Mouse (Mus musculus): ENCODE measurements at regions not wholly inside any gene's neighbourhood (a gene's known extent, or its start where the extent isn't known, plus 50 kb on each side); places are given as distances from the start of the nearest gene placed in this dataset.

DNA sequence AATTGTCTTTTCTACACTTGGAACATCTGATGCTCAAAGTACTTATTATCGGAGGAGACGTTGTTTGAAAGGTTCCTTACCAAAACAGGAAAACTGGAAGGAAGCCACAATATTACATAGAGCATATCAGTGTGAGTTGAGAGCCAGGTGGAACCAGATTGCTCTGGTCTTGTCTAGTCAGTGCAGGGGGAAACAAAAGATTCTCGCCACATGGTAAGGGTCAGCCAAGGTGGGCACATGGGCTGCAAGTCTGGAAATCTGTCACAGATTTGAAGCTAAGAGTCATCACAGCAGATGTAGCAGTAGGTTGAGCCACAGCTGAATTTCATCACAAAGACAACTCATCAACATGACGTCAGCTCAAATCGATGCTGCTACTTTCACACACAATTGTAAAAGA is 681.8 kb downstream of the Stpg2 start:
- intact Hi-C loops (cut with DNase I) = no loop called here

DNA sequence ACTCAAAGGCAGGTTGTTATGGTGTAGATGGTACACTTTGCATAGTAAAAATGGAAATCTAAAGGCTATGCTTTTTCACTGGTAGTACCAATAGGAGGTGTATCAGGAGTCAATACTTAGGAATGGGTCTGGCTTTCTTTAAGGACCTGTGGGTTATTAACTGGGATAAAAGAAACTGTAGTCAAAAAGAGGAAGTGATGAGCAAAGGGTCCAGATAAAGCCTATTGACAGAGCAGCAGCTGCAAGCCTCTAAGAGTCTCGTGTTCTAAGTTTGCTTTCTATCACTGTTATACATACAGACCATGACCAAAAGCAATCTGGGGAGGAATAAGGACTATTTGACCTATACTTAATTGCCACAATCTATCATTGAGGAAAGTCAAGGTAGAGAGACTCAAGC is 683.0 kb downstream of the Stpg2 start:
- intact Hi-C loops (cut with DNase I) = no loop called here

DNA sequence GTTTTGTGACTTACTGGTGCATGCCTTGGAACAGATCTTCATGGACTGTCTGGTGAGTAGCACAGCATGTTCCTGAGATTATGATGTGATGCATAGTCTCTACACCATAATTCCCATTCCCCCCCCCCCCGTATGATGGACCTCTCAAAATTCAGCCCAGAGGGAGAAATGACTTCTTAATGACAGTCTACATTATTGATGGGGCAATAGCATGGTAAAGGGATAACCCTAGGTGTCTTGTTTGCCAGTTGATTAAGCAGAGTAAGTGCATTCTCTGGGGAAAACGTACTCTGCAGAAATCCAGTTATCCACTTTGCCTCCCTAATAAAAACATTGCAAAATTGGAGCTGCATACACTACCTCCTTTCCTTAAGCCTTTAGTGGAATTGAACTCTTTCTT is 684.7 kb downstream of the Stpg2 start:
- intact Hi-C loops (cut with DNase I) = no loop called here

- intact Hi-C loops (cut with DNase I) = no loop called here
Measured at GRCm38 (mm10) chr3:139897894-139898293, 692.4 kb downstream of the Stpg2 start.

DNA sequence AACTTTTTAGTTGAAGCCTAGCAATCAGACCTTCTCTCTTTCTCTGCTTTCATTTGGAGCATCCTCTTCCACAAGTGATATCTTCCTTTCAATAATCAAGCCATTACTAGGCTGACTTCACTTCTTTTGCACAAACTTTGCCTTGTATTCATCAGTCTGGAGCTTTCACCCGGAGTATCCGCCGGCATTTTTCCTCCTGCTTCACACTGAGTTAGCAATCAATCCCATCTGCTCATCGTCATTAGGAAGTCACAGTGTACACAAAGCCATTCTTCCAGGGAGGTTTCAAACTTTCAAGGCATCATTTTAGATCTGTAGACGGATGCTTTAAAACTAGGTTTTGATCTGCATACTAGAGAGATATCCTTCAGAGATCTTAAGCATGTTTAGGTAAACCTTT is 693.7 kb downstream of the Stpg2 start:
- intact Hi-C loops (cut with DNase I) = no loop called here

DNA sequence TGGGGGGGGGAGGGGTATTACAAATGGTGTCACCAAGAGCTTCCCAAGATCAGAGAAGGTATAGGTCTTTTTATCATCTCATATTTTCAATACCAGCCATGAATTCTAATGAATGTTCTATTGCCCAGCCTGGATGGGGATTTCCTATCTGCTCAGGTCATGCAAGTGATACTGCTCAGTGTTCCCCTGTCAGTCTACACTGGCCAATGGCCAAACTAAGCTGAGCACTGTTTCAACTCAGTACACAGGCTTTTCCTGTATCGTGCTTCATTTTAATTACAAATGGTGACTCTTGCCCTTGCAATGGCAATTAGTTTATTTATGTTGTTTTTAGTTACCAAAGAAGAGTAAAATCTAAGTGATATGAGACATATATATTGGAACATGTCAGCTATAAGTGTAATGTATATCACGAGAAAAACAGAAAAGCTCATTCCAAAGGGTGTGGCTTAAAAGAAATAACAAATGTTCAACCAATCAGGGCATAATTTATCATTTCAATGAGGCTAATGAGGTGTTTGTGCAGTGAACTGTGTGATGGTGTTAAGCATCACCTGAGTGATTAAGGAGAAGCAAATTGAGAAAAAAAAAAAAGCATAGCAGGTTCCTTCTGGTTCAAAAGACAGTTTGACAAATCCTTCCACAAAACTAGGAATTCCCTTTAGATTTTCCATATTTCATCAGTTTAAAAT is 708.3 kb downstream of the Stpg2 start:
- intact Hi-C loops (cut with DNase I) = no loop called here

DNA sequence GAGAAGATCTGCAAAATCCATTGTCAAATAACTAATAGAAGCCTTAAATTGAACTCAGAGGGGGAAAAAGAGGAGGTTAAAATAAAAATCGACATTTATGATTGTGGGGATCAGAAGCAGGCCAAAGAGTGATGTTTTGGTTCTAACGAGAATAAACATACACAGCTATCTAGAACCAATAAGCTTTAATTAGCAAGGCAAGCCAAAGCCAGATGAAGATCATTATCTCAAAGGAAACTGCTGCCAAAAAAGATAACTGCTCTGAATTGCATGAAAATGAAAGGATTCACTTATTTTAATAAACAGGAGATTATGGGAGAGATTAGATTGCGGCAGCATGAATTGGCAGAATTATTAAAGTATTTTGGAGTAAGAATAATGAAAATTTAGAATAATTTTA is 716.8 kb downstream of the Stpg2 start:
- intact Hi-C loops (cut with DNase I) = no loop called here

DNA sequence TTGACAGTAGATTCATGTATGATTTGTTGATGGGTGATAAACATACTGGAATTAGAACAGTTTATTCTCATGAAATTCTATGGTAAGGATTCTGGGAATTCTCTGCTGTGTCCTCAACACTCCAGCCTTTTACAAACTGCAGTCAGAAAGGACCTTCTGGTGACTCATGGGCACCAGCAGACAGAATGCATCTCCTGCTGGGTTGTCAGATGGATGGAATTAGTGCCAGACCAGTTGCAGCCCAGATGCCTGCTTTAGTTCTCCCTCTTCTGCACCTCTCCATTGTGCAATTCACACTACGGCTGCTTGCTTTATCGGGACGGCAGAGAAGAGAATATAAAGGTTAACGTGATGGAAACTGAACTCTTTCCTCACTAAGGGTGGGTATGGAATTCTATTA is 727.5 kb downstream of the Stpg2 start:
- intact Hi-C loops (cut with DNase I) = no loop called here

GRCm38 (mm10) chr3:139946209-139946608 is 740.7 kb downstream of the Stpg2 start:
- intact Hi-C loops (cut with DNase I) = loop anchor here (10.0 kb wide), 1 partner anchor 1889 kb away; no protein-coding TSS in a partner anchor

DNA sequence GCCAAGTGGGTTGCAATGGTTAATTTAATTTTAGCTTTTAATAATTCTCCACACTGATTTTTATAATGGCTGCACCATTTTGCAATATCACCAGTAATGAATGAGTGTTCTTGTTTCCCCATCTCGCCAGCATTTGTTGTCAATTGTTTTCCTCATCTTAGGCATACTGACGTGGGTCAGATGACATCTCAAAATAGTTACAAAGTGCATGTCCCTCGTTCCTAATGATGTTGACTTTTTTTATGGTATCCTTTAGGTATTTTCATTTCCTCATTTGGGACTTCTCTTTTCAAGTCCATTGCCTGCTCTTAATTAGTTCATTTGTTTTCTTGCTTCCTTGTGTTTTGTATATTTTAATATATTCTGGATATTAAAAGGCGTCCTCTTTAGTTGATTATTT is 741.8 kb downstream of the Stpg2 start:
- intact Hi-C loops (cut with DNase I) = loop anchor here (10.0 kb wide), 1 partner anchor 1888 kb away; no protein-coding TSS in a partner anchor

GRCm38 (mm10) chr3:139949096-139949495 is 743.6 kb downstream of the Stpg2 start:
- intact Hi-C loops (cut with DNase I) = loop anchor here (10.0 kb wide), 1 partner anchor 1886 kb away; no protein-coding TSS in a partner anchor

GRCm38 (mm10) chr3:139950016-139950705 is 744.7 kb downstream of the Stpg2 start:
- intact Hi-C loops (cut with DNase I) = no loop called here

DNA sequence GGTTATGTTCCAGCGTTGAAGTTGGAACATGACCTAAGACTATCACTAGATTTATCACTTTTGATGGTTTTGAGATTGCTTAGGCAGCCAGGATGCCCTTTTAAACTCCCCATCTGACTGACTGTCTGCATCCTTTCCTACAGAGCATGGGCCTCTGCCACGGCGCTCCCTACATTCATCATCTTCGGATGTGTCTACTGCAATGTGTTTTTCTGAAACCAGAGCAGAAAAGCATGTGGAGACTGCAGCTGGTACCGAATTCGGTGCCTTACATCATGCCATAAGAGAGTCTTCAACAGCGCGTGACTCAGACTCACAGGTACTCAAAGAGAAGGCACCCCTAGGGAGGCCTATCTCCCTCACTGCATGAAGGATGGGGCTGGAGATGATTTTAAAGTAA is 746.0 kb downstream of the Stpg2 start:
- intact Hi-C loops (cut with DNase I) = no loop called here

DNA sequence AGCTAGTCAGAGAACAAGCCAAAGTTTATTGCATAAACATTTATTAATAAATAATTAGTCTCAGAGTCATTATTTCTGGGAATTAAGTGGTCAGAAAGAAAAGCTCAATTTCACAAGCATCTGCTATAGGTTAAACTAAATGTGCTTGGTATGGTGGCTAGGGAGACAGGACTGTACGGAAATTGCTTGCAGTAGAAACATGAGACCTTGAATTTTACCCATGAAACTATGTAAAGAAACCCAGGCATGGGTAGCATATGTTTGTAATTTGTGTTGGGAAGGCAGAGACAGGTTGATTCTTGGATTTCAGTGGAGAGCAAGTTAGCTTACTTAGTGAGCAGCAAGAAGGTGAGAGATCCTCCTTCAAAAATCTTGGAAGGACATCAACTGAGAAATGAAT is 772.7 kb downstream of the Stpg2 start:
- intact Hi-C loops (cut with DNase I) = no loop called here

DNA sequence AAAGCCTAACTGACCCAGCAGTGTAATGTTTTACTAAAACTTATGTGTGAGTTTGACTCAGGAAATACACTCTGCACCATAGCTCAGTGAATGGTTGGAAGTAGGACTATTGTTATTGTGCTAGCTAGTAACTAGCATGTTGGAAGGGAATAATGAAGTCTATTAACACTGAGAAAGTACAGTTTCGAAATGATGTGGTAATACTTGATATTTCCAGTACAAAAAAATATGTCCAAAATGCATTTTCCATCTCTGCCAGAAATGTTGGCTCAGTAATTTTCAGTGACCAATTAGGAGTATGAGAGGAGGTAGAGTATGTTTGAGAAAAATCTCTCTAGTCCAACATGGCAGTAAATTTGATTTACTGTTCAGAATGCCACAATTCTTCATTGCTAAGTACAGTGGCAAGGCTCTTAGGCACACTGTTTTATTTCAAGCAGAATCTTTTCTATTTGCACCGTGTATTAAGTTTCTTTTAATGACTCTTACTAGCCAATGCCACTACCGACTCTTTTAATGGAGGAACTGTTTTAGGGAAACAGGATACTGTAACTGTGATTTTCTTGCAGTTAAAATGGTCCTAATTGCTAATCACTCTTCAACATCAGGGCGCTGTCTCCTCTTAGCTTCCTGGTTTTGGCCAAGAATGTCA is 780.5 kb downstream of the Stpg2 start:
- intact Hi-C loops (cut with DNase I) = no loop called here

DNA sequence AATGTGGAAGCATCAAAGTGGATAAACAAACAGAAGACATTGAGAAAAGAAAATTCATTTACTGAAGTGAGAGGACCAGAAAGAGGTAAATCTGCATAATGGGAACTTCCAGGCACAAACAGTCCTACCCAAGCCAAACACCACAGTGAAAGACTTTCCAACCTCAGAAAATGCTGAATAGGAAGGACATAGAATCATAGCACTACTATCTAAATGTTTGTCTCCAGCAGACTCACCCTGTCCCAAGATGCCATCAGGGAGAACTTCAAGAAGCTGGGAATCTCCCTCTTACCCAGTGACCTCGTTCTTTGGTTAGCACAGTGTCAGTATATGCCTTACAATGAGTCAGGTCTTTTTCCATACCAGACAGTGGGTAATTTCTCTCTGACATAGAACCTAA is 783.4 kb downstream of the Stpg2 start:
- intact Hi-C loops (cut with DNase I) = no loop called here

DNA sequence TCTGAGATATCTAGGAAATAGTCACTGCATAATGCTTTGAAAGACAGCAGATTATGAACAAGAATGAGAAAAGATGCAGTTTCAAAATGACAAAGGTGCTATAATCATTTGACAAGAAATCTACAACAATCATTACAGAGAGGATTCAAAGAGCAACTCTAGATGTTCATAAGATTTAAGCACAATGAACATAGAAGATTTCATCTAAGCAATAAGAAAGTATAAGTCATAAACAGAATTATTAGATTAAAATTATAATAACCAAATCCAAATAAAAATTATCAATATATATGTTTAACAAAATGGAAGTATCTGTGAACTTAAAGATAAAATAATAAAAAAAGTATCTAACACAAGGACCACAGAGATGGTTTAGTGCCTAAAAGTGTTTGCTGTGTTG is 783.9 kb downstream of the Stpg2 start:
- intact Hi-C loops (cut with DNase I) = no loop called here

- intact Hi-C loops (cut with DNase I) = no loop called here
Measured at GRCm38 (mm10) chr3:140012522-140012921, 807.0 kb downstream of the Stpg2 start.

GRCm38 (mm10) chr3:140034101-140034500 is 828.6 kb downstream of the Stpg2 start:
- intact Hi-C loops (cut with DNase I) = no loop called here

DNA sequence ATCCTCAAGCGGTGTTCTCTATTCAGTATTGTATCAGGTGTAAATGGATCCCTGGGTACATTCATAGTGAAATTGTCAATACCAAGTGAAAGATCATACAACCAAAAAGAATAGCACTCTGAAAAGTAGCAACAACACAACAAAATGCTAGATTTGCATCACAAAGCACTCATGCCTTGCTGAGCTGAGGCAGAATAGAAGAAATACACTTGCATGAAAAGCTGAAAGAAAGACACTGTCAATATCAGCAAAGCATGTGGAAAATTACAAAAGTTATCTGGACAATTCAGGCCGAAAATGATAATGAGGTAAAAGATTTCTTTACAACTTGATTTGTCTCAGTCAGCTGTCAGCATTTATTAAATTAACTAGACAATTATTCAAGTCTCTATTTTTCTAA is 829.6 kb downstream of the Stpg2 start:
- intact Hi-C loops (cut with DNase I) = no loop called here

GRCm38 (mm10) chr3:140044898-140045297 is 839.4 kb downstream of the Stpg2 start:
- intact Hi-C loops (cut with DNase I) = no loop called here

GRCm38 (mm10) chr3:140054634-140055033 is 849.1 kb downstream of the Stpg2 start:
- intact Hi-C loops (cut with DNase I) = loop anchor here (2.0 kb wide), 1 partner anchor 56 kb away; no protein-coding TSS in a partner anchor

Measured in adrenal gland (tissue).